Mouse (Mus musculus) lung, adult 2 months (tissue): Measurements from ENCODE around the gene Sfrp2.

Source experiments
- CTCF ChIP-seq: fragments of 200-500 bp; IDR thresholded peaks from 2 replicates; pipeline ENCODE4 v1.5.1; 2011; ENCODE audit warnings: mild to moderate bottlenecking, low read length, control low read depth; ENCODE audit not compliant: insufficient read depth
- POLR2A ChIP-seq: fragments of 200-500 bp; IDR thresholded peaks from 2 replicates; pipeline ENCODE4 v1.6.1; 2011; ENCODE audit warnings: low read depth, mild to moderate bottlenecking, control low read depth, low read length, borderline replicate concordance; ENCODE audit errors: extremely low read depth

DNA sequence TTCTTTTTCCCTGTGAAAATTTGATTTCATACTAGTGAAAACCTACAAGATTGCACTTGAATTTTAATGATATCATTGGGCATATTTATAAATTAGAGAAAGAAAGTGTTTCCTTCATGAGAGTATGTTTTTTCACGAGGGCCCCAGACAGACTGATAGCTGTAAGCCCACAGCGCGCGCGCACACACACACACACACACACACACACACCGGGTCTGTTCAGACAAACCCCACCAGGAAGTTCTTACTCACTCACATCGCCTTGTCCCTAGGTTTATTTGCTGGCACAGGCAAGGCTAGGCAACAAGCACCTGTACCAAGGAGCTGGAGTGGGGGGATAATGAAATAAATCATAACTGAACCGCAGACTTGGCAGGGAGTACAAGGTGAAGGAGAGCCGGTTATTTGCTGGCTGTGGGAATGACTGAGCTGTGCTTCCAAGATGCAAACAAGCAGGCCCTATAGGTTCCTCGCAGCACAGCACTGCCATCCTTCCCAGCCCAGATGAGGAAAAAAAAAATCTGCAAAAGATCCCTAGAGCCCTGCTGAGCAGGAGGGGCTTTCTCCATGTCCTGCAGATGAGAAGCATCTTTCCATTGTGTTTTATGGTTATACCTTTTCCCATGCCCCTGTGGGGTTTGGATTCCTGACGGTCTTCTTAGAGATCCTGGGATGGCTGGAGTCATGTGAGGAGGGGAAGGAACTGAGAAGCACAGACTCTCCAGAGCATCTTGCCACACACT lies 2.3 kb downstream of the Sfrp2 start:
- no peak for TF ChIP-seq CTCF
- no peak for TF ChIP-seq POLR2A
